Mouse (Mus musculus) left cerebral cortex, adult 8-10 months (tissue): ENCODE measurements around the gene Abca4. TPM values are rescaled to one million over a fixed set of nuclear protein-coding genes. Genes with fewer than 3 reads are reported as not detected.

ENCODE experiments used
- DNase-seq, 2 experiments: peaks; one replicate each; pipeline ENCODE4 v3.0.0; 2022; ENCODE audit warnings: low spot score in 2 of 2
- total RNA-seq, 4 experiments: library from RNA; stranded (reverse); gene quantifications; 2 replicates each; pipeline ENCODE4 v1.2.4; 2022

Gene Abca4
- total RNA-seq = 1 to 10 TPM; 3.1 to 3.3 (median 3.2) TPM

GRCm38 (mm10) chr3:122043799-122044547 is at the start of gene Abca4:
TSS of gene Abca4 (plus strand) at chr3:122044443.
- DNase-seq = no peak

GRCm38 (mm10) chr3:121995125-121995524 is 49.1 kb upstream of the Abca4 start:
- DNase-seq = no peak

- no peak for DNase-seq
Measured at GRCm38 (mm10) chr3:121999934-122000333, 44.3 kb upstream of the Abca4 start.

- no peak for DNase-seq
Measured at GRCm38 (mm10) chr3:122001568-122001967, 42.7 kb upstream of the Abca4 start.

- DNase-seq = no peak
Measured at GRCm38 (mm10) chr3:122009818-122010217, 34.4 kb upstream of the Abca4 start.

- DNase-seq = no peak
Measured at GRCm38 (mm10) chr3:122010292-122010691, 34.0 kb upstream of the Abca4 start.

GRCm38 (mm10) chr3:122012464-122012863 is 31.8 kb upstream of the Abca4 start:
- DNase-seq = no peak

GRCm38 (mm10) chr3:122018421-122018820 is 25.8 kb upstream of the Abca4 start:
- DNase-seq = no peak

GRCm38 (mm10) chr3:122019159-122019558 is 25.1 kb upstream of the Abca4 start:
- no peak for DNase-seq

GRCm38 (mm10) chr3:122021029-122021652 is 23.1 kb upstream of the Abca4 start:
- DNase-seq = no peak

- no peak for DNase-seq
Measured at GRCm38 (mm10) chr3:122022355-122022754, 21.9 kb upstream of the Abca4 start.

GRCm38 (mm10) chr3:122026676-122027075 is 17.6 kb upstream of the Abca4 start:
- no peak for DNase-seq

GRCm38 (mm10) chr3:122027776-122028175 is 16.5 kb upstream of the Abca4 start:
- DNase-seq = no peak

- no peak for DNase-seq
Measured at GRCm38 (mm10) chr3:122033248-122033837, 10.9 kb upstream of the Abca4 start.

- no peak for DNase-seq
Measured at GRCm38 (mm10) chr3:122034240-122034639, 10.0 kb upstream of the Abca4 start.

- DNase-seq = no peak
Measured at GRCm38 (mm10) chr3:122035092-122035491, 9.2 kb upstream of the Abca4 start.

GRCm38 (mm10) chr3:122040522-122040921 is 3.7 kb upstream of the Abca4 start:
- DNase-seq = no peak

GRCm38 (mm10) chr3:122043102-122043501 is 1.1 kb upstream of the Abca4 start:
- DNase-seq = no peak

- no peak for DNase-seq
Measured at GRCm38 (mm10) chr3:122046187-122046620, 2.0 kb downstream of the Abca4 start.

- no peak for DNase-seq
Measured at GRCm38 (mm10) chr3:122047402-122047801, 3.2 kb downstream of the Abca4 start.

- peak; percentile 32 to 42 for DNase-seq
Measured at GRCm38 (mm10) chr3:122047921-122048861, 3.9 kb downstream of the Abca4 start.
